Mouse (Mus musculus) hindbrain, embryonic 11.5 days (tissue): ENCODE data around the gene Mgat4a. TPM values are rescaled to one million over a fixed set of nuclear protein-coding genes. Genes with fewer than 3 reads are reported as not detected.
"Not testable (repeated sequence)": the region's sequence is repeated elsewhere in the genome, so short reads cannot be mapped to it uniquely, and the experiment has no call there.

Experiments
- ATAC-seq: fragments of 200-750 bp; cut with Nextera tagmentation; 2 replicates; pipeline ENCODE4 v1.8.0; 2017; ENCODE audit warnings: mild to moderate bottlenecking, moderate TSS enrichment, moderate library complexity; ENCODE audit not compliant: low FRiP score
- DNase-seq: peaks from one replicate; pipeline ENCODE4 v3.0.0-alpha.2; 2015; ENCODE audit warnings: low spot score
- H3K27ac ChIP-seq: fragments of 300-500 bp; sonication (generic); 2 replicates; pipeline ENCODE4 v1.5.1; 2014; ENCODE audit warnings: mild to moderate bottlenecking, low read depth, low read length
- H3K27me3 ChIP-seq: fragments of 300-500 bp; sonication (generic); 2 replicates; pipeline ENCODE4 v1.6.1; 2014; ENCODE audit warnings: mild to moderate bottlenecking, low read length, moderate library complexity, mixed read lengths; ENCODE audit not compliant: control insufficient read depth, insufficient read depth
- H3K36me3 ChIP-seq: fragments of 300-500 bp; sonication (generic); 2 replicates; pipeline ENCODE4 v1.6.1; 2014; ENCODE audit warnings: mild to moderate bottlenecking, low read length, moderate library complexity, mixed read lengths; ENCODE audit not compliant: control insufficient read depth, insufficient read depth
- H3K4me1 ChIP-seq: fragments of 300-500 bp; sonication (generic); replicated peaks from 2 replicates; pipeline ENCODE4 v1.6.1; 2014; ENCODE audit warnings: low read length, mixed read lengths; ENCODE audit not compliant: control insufficient read depth, insufficient read depth
- H3K4me2 ChIP-seq: fragments of 300-500 bp; sonication (generic); replicated peaks from 2 replicates; pipeline ENCODE4 v1.6.1; 2014; ENCODE audit warnings: mild to moderate bottlenecking, low read depth, low read length
- H3K4me3 ChIP-seq: fragments of 300-500 bp; sonication (generic); 2 replicates; pipeline ENCODE4 v1.5.1; 2014; ENCODE audit warnings: low read depth, low read length
- H3K9ac ChIP-seq: fragments of 300-500 bp; sonication (generic); 2 replicates; pipeline ENCODE4 v1.6.1; 2014; ENCODE audit warnings: low read depth, low read length
- H3K9me3 ChIP-seq: fragments of 300-500 bp; sonication (generic); 2 replicates; pipeline ENCODE4 v1.6.1; 2016; ENCODE audit warnings: low read length; ENCODE audit not compliant: control insufficient read depth
- WGBS: fragments of 180-500 bp; shearing (Covaris S2); extraction: QIAGEN DNeasy Blood & Tissue Kit; methylation state at CpG from one replicate; pipeline ENCODE4 v1.1.7; 2014; 5-methylcytosine and 5-hydroxymethylcytosine counted together
- polyA plus RNA-seq: library from polyadenylated mRNA; unstranded; fragments of >200 nt; fragmentation: Nextera tagmentation; extraction: Ambion mirVana; gene quantifications from 2 replicates; pipeline ENCODE4 v1.2.1, GENCODE M21; 2014

Gene Mgat4a
- polyA plus RNA-seq, 1 experiment from 2014 or later: 8.7 TPM

DNA sequence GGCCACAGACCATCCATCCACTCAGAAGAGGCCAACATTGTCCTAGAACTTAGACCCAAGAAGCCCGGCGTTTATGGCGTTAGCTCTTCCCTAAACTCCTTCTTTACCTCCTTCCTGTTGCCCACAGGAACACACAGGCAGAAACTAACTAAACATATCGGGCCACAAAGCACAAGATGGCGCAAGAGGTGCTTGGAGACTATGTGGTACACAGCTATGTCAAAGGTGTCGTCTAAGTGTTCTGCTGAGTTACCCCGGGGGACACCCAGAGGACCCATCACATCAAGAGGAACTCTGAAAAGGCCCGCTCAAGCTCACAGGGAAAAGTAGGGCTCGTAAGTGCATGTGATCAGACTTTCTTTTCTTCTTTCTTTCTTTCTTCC lies 35.5 kb downstream of the Mgat4a start:
- Histone ChIP-seq H3K36me3 (no peaks in the 10 kb centered on the region), H3K9ac (no peak overlapping the region), H3K4me1 (no peaks in the 10 kb centered on the region), H3K27ac (no peak overlapping the region), H3K4me2 (no peak overlapping the region), H3K9me3 (no peaks in the 10 kb centered on the region), H3K27me3 (peaks cover 22% of the 10 kb centered on the region), H3K4me3 (no peak overlapping the region)
- 88% methylated on average over 9 of the region's 9 CpGs for WGBS
- no peak for DNase-seq
- ATAC-seq: no peak

- H3K27me3 ChIP-seq: peaks cover 27% of the 10 kb centered on the region
- no peaks in the 10 kb centered on the region for H3K9me3 ChIP-seq
- H3K27ac ChIP-seq: no peak overlapping the region
- WGBS: 73% methylated on average over 10 of the region's 10 CpGs
- no peak overlapping the region for H3K4me3 ChIP-seq
- H3K4me1 ChIP-seq: no peaks in the 10 kb centered on the region
- no peak overlapping the region for H3K9ac ChIP-seq
- H3K4me2 ChIP-seq: no peak overlapping the region
- ATAC-seq (no peak), DNase-seq (no peak)
- H3K36me3 ChIP-seq: no peaks in the 10 kb centered on the region
Observed at GRCm38 (mm10) chr1:37504716-37505347, 36.0 kb downstream of the Mgat4a start.

DNA sequence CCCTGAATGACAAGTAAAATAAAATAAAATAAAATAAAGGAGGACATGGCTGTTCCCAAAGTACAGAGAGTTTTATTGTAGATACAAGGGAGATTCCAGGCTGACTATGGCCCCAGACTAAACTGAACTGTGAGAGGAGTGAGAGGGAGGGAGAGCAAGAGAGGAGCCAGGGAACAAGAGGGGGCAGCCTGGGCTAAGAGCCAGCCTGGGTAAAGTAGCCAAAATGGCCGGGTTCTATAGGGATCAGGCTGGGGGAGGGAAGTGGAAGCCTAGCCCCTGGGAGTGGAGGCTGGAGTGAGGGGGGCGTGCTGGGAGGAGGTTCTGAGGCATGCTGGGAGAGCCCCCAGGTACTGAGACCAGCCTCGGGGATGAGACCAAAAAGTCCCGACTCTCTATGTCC lies 37.2 kb downstream of the Mgat4a start:
- DNase-seq: no peak
- Histone ChIP-seq H3K9me3 (no peaks in the 10 kb centered on the region), H3K9ac (no peak overlapping the region), H3K4me2 (no peak overlapping the region), H3K4me3 (no peak overlapping the region), H3K27me3 (peaks cover 29% of the 10 kb centered on the region), H3K4me1 (no peaks in the 10 kb centered on the region), H3K36me3 (no peaks in the 10 kb centered on the region), H3K27ac (no peak overlapping the region)
- no peak for ATAC-seq
- 68% methylated on average over 4 of the region's 4 CpGs for WGBS

- peaks cover 39% of the 10 kb centered on the region for H3K27me3 ChIP-seq
- 89% methylated on average over 9 of the region's 9 CpGs for WGBS
- H3K36me3 ChIP-seq: no peaks in the 10 kb centered on the region
Observed at GRCm38 (mm10) chr1:37502354-37502753, 38.5 kb downstream of the Mgat4a start.

GRCm38 (mm10) chr1:37500723-37501122 lies 40.1 kb downstream of the Mgat4a start:
- 67% methylated on average over 8 of the region's 8 CpGs for WGBS
- H3K27me3 ChIP-seq: peaks cover 52% of the 10 kb centered on the region
- H3K4me3 ChIP-seq: no peak overlapping the region
- no peak for DNase-seq
- H3K4me2 ChIP-seq: no peak overlapping the region
- H3K36me3 ChIP-seq: no peaks in the 10 kb centered on the region
- ATAC-seq: no peak
- no peak overlapping the region for H3K27ac ChIP-seq
- H3K4me1 ChIP-seq: no peaks in the 10 kb centered on the region
- H3K9ac ChIP-seq: no peak overlapping the region
- no peaks in the 10 kb centered on the region for H3K9me3 ChIP-seq

More at GRCm38 (mm10) chr1:37502354-37502753, 38.5 kb downstream of the Mgat4a start:
- ATAC-seq (no peak), DNase-seq (no peak)
- Histone ChIP-seq H3K27ac (no peak overlapping the region), H3K4me2 (no peak overlapping the region), H3K9ac (no peak overlapping the region), H3K4me1 (no peaks in the 10 kb centered on the region), H3K4me3 (no peak overlapping the region), H3K9me3 (no peaks in the 10 kb centered on the region)

DNA sequence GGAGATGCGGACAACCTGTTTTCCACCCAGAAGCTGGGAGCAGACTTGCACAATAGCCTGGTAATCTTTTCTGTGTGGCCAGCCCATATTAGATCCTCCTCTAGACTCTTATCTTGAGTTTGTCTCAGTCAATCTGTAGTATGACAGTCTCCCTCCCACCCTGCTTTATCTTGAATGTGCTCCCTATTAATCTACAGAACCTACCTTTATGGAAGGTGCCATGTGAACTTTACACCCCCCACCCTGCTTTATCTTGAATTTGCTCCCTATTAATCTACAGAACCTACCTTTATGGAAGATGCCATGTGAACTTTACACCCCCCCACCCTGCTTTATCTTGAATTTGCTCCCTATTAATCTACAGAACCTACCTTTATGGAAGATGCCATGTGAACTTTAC lies 41.4 kb downstream of the Mgat4a start:
- H3K36me3 ChIP-seq, H3K9ac ChIP-seq, ATAC-seq, H3K9me3 ChIP-seq, H3K4me3 ChIP-seq, H3K27ac ChIP-seq, DNase-seq, H3K4me1 ChIP-seq, H3K4me2 ChIP-seq: not testable (repeated sequence)
- peaks cover 53% of the 10 kb centered on the region for H3K27me3 ChIP-seq
- 73% methylated on average over 1 of the region's 1 CpGs for WGBS

GRCm38 (mm10) chr1:37498911-37499310 lies 41.9 kb downstream of the Mgat4a start:
- Histone ChIP-seq H3K27ac (no peak overlapping the region), H3K9ac (no peak overlapping the region), H3K27me3 (peaks cover 53% of the 10 kb centered on the region), H3K9me3 (no peaks in the 10 kb centered on the region), H3K36me3 (no peaks in the 10 kb centered on the region), H3K4me2 (no peak overlapping the region), H3K4me3 (no peak overlapping the region), H3K4me1 (no peaks in the 10 kb centered on the region)
- WGBS: 43% methylated on average over 10 of the region's 10 CpGs
- DNase-seq (peak; percentile 50), ATAC-seq (no peak)

- H3K4me1 ChIP-seq: no peaks in the 10 kb centered on the region
- 72% methylated on average over 11 of the region's 11 CpGs for WGBS
- no peak for DNase-seq
- H3K27me3 ChIP-seq: peaks cover 42% of the 10 kb centered on the region
- H3K36me3 ChIP-seq: no peaks in the 10 kb centered on the region
- H3K9ac ChIP-seq: no peak overlapping the region
- ATAC-seq: no peak
- H3K4me2 ChIP-seq: no peak overlapping the region
- H3K27ac ChIP-seq: no peak overlapping the region
- H3K4me3 ChIP-seq: no peak overlapping the region
- H3K9me3 ChIP-seq: no peaks in the 10 kb centered on the region
Observed at GRCm38 (mm10) chr1:37496591-37497280, 44.1 kb downstream of the Mgat4a start.

DNA sequence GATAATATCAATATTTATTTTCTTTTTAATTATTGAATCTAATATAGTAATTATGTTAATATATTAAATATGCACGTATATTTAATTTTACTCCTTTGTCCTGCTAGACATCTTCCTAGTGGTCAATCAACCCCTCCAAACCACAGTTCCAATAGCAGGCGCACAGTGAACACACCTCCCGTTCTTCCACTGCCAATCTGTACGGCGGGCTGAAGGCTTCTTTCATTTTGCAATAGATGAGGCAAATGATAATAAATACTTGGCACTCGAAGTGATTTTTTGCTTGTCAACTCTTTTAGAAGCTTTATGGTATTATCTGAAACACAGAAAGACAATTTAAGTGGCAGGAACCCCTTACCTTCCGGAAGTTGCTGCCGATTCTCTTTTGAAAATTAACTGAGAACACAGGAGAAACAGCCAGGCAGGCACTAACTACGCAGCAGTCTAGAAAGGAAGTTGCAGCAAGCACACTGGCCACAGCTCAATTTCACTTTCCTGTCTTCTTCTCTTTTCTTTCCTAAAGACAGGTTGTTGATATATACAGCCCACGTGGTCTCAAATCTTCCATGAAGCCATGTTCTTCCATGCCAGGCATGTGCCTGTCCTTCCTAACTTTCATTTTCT lies 45.0 kb downstream of the Mgat4a start:
- H3K9ac ChIP-seq: no peak overlapping the region
- no peak overlapping the region for H3K27ac ChIP-seq
- no peak overlapping the region for H3K4me3 ChIP-seq
- H3K27me3 ChIP-seq: peaks cover 37% of the 10 kb centered on the region
- no peak overlapping the region for H3K4me2 ChIP-seq
- no peak for ATAC-seq
- WGBS: 86% methylated on average over 10 of the region's 10 CpGs
- no peaks in the 10 kb centered on the region for H3K36me3 ChIP-seq
- no peak for DNase-seq
- H3K4me1 ChIP-seq: no peaks in the 10 kb centered on the region
- no peaks in the 10 kb centered on the region for H3K9me3 ChIP-seq
